Mouse (Mus musculus): ENCODE results near the gene Cd69. TPM values are rescaled to one million over a fixed set of nuclear protein-coding genes. Genes with fewer than 3 reads are reported as not detected.

The Cd69 gene
- 0.22 TPM in 1 of 2 replicates, not detected in the other for polyA plus RNA-seq (2016; fragmentation: Nextera tagmentation; extraction: Ambion mirVana)

- H3K9ac ChIP-seq: no peak within 1 kb of the TSS
- no peaks in the 10 kb centered on the region for H3K27me3 ChIP-seq
- no peak within 1 kb of the TSS for H3K4me3 ChIP-seq
- H3K4me2 ChIP-seq (replicated peaks): no peak within 1 kb of the TSS
- no peaks in the 10 kb centered on the region for H3K9me3 ChIP-seq (replicated peaks)
- H3K4me1 ChIP-seq: no peaks in the 10 kb centered on the region
- no peak for ATAC-seq (ENCODE audit: low FRiP score)
- H3K36me3 ChIP-seq: no peaks in the 10 kb centered on the region
- WGBS: 78% methylated on average over 9 of the region's 9 CpGs
- H3K27ac ChIP-seq: no peak within 1 kb of the TSS
Observed at GRCm38 (mm10) chr6:129275220-129275619, at the start of gene Cd69. TSS of gene Cd69 (minus strand) at chr6:129275436.

- no peak for ATAC-seq (ENCODE audit: low FRiP score)
- H3K27ac ChIP-seq: no peak overlapping the region
- no peak overlapping the region for H3K4me3 ChIP-seq
- H3K4me1 ChIP-seq: no peaks in the 10 kb centered on the region
- 80% methylated on average over 4 of the region's 4 CpGs for WGBS
- H3K36me3 ChIP-seq: no peaks in the 10 kb centered on the region
- no peak overlapping the region for H3K4me2 ChIP-seq (replicated peaks)
- no peaks in the 10 kb centered on the region for H3K9me3 ChIP-seq (replicated peaks)
- no peaks in the 10 kb centered on the region for H3K27me3 ChIP-seq
- H3K9ac ChIP-seq: no peak overlapping the region
Observed at GRCm38 (mm10) chr6:129319331-129319730, 44.1 kb upstream of the Cd69 start.

GRCm38 (mm10) chr6:129318395-129318794 lies 43.2 kb upstream of the Cd69 start:
- Histone ChIP-seq H3K4me1 (no peaks in the 10 kb centered on the region), H3K4me2 (replicated peaks) (no peak overlapping the region), H3K4me3 (no peak overlapping the region), H3K27me3 (no peaks in the 10 kb centered on the region), H3K36me3 (no peaks in the 10 kb centered on the region), H3K27ac (no peak overlapping the region), H3K9ac (no peak overlapping the region), H3K9me3 (replicated peaks) (no peaks in the 10 kb centered on the region)
- WGBS: 58% methylated on average over 1 of the region's 1 CpGs
- ATAC-seq (ENCODE audit: low FRiP score): no peak

GRCm38 (mm10) chr6:129316463-129316862 lies 41.2 kb upstream of the Cd69 start:
- no peak overlapping the region for H3K27ac ChIP-seq
- no peaks in the 10 kb centered on the region for H3K27me3 ChIP-seq
- no peak overlapping the region for H3K4me3 ChIP-seq
- no peaks in the 10 kb centered on the region for H3K9me3 ChIP-seq (replicated peaks)
- ATAC-seq (ENCODE audit: low FRiP score): no peak
- WGBS: 70% methylated on average over 2 of the region's 2 CpGs
- no peak overlapping the region for H3K4me2 ChIP-seq (replicated peaks)
- no peaks in the 10 kb centered on the region for H3K4me1 ChIP-seq
- no peak overlapping the region for H3K9ac ChIP-seq
- no peaks in the 10 kb centered on the region for H3K36me3 ChIP-seq

- no peak overlapping the region for H3K4me2 ChIP-seq (replicated peaks)
- no peaks in the 10 kb centered on the region for H3K36me3 ChIP-seq
- no peak overlapping the region for H3K9ac ChIP-seq
- H3K9me3 ChIP-seq (replicated peaks): no peaks in the 10 kb centered on the region
- no peaks in the 10 kb centered on the region for H3K4me1 ChIP-seq
- H3K4me3 ChIP-seq: no peak overlapping the region
- ATAC-seq (ENCODE audit: low FRiP score): no peak
- WGBS: 85% methylated on average over 1 of the region's 1 CpGs
- no peak overlapping the region for H3K27ac ChIP-seq
- no peaks in the 10 kb centered on the region for H3K27me3 ChIP-seq
Observed at GRCm38 (mm10) chr6:129315698-129316097, 40.5 kb upstream of the Cd69 start.

GRCm38 (mm10) chr6:129314655-129315168 lies 39.5 kb upstream of the Cd69 start:
- H3K4me2 ChIP-seq (replicated peaks): no peak overlapping the region
- no peaks in the 10 kb centered on the region for H3K27me3 ChIP-seq
- no peaks in the 10 kb centered on the region for H3K9me3 ChIP-seq (replicated peaks)
- H3K9ac ChIP-seq: no peak overlapping the region
- no peak overlapping the region for H3K27ac ChIP-seq
- H3K4me3 ChIP-seq: no peak overlapping the region
- H3K4me1 ChIP-seq: no peaks in the 10 kb centered on the region
- ATAC-seq (ENCODE audit: low FRiP score): no peak
- H3K36me3 ChIP-seq: no peaks in the 10 kb centered on the region
- WGBS: 88% methylated on average over 3 of the region's 3 CpGs

- H3K4me3 ChIP-seq: no peak overlapping the region
- 86% methylated on average over 3 of the region's 3 CpGs for WGBS
- no peak for ATAC-seq (ENCODE audit: low FRiP score)
Observed at GRCm38 (mm10) chr6:129312499-129312898, 37.3 kb upstream of the Cd69 start.

GRCm38 (mm10) chr6:129304180-129304579 lies 28.9 kb upstream of the Cd69 start:
- Histone ChIP-seq H3K36me3 (no peaks in the 10 kb centered on the region), H3K4me1 (no peaks in the 10 kb centered on the region), H3K27ac (no peak overlapping the region), H3K4me3 (no peak overlapping the region), H3K9ac (no peak overlapping the region), H3K4me2 (replicated peaks) (no peak overlapping the region), H3K27me3 (no peaks in the 10 kb centered on the region), H3K9me3 (replicated peaks) (no peaks in the 10 kb centered on the region)
- WGBS: 66% methylated on average over 1 of the region's 1 CpGs
- ATAC-seq (ENCODE audit: low FRiP score): no peak

More at GRCm38 (mm10) chr6:129312499-129312898, 37.3 kb upstream of the Cd69 start:
- Histone ChIP-seq H3K4me1 (no peaks in the 10 kb centered on the region), H3K9me3 (replicated peaks) (no peaks in the 10 kb centered on the region), H3K4me2 (replicated peaks) (no peak overlapping the region), H3K36me3 (no peaks in the 10 kb centered on the region), H3K27ac (no peak overlapping the region), H3K9ac (no peak overlapping the region), H3K27me3 (no peaks in the 10 kb centered on the region)

- no peak overlapping the region for H3K9ac ChIP-seq
- no peak overlapping the region for H3K27ac ChIP-seq
- H3K36me3 ChIP-seq: no peaks in the 10 kb centered on the region
- no peak overlapping the region for H3K4me2 ChIP-seq (replicated peaks)
- H3K4me1 ChIP-seq: no peaks in the 10 kb centered on the region
- H3K9me3 ChIP-seq (replicated peaks): no peaks in the 10 kb centered on the region
- no peaks in the 10 kb centered on the region for H3K27me3 ChIP-seq
- no peak overlapping the region for H3K4me3 ChIP-seq
- no peak for ATAC-seq (ENCODE audit: low FRiP score)
Observed at GRCm38 (mm10) chr6:129288708-129289107, 13.5 kb upstream of the Cd69 start.

GRCm38 (mm10) chr6:129284384-129285104 lies 9.3 kb upstream of the Cd69 start:
- H3K4me3 ChIP-seq: no peak overlapping the region
- 88% methylated on average over 7 of the region's 7 CpGs for whole genome bisulfite sequencing

GRCm38 (mm10) chr6:129283271-129283670 lies 8.0 kb upstream of the Cd69 start:
- Histone ChIP-seq H3K9ac (no peak overlapping the region), H3K9me3 (replicated peaks) (no peaks in the 10 kb centered on the region), H3K4me2 (replicated peaks) (no peak overlapping the region), H3K27ac (no peak overlapping the region), H3K27me3 (no peaks in the 10 kb centered on the region), H3K36me3 (no peaks in the 10 kb centered on the region), H3K4me1 (no peaks in the 10 kb centered on the region), H3K4me3 (no peak overlapping the region)
- no peak for ATAC-seq (ENCODE audit: low FRiP score)
- WGBS: 72% methylated on average over 3 of the region's 3 CpGs

More at GRCm38 (mm10) chr6:129284384-129285104, 9.3 kb upstream of the Cd69 start:
- no peak for ATAC-seq (ENCODE audit: low FRiP score)
- H3K36me3 ChIP-seq: no peaks in the 10 kb centered on the region
- no peaks in the 10 kb centered on the region for H3K9me3 ChIP-seq (replicated peaks)
- no peak overlapping the region for H3K9ac ChIP-seq
- H3K27ac ChIP-seq: no peak overlapping the region
- H3K27me3 ChIP-seq: no peaks in the 10 kb centered on the region
- no peak overlapping the region for H3K4me2 ChIP-seq (replicated peaks)
- no peaks in the 10 kb centered on the region for H3K4me1 ChIP-seq

- Histone ChIP-seq H3K4me3 (no peak overlapping the region), H3K4me1 (no peaks in the 10 kb centered on the region), H3K9me3 (replicated peaks) (no peaks in the 10 kb centered on the region), H3K36me3 (no peaks in the 10 kb centered on the region), H3K4me2 (replicated peaks) (no peak overlapping the region), H3K27ac (no peak overlapping the region), H3K27me3 (no peaks in the 10 kb centered on the region), H3K9ac (no peak overlapping the region)
- ATAC-seq (ENCODE audit: low FRiP score): no peak
- WGBS: 93% methylated on average over 2 of the region's 2 CpGs
Observed at GRCm38 (mm10) chr6:129276483-129276882, 1.2 kb upstream of the Cd69 start.

- H3K9ac ChIP-seq: no peak overlapping the region
- no peaks in the 10 kb centered on the region for H3K9me3 ChIP-seq (replicated peaks)
- H3K36me3 ChIP-seq: no peaks in the 10 kb centered on the region
- H3K27ac ChIP-seq: no peak overlapping the region
- H3K4me2 ChIP-seq (replicated peaks): no peak overlapping the region
- H3K4me1 ChIP-seq: no peaks in the 10 kb centered on the region
- H3K27me3 ChIP-seq: no peaks in the 10 kb centered on the region
- ATAC-seq (ENCODE audit: low FRiP score): no peak
- 69% methylated on average over 3 of the region's 3 CpGs for WGBS
- H3K4me3 ChIP-seq: no peak overlapping the region
Observed at GRCm38 (mm10) chr6:129275624-129276203, 478 bp upstream of the Cd69 start.

Data from hindbrain, embryonic 12.5 days (tissue).